Mouse (Mus musculus): ENCODE results near the gene Fam187b.
A peak's percentile ranks its signal among the peaks of the same experiment; 100 is the strongest.
"Not testable (repeated sequence)": the region's sequence is repeated elsewhere in the genome, so short reads cannot be mapped to it uniquely, and the experiment has no call there.

The Fam187b gene

DNA sequence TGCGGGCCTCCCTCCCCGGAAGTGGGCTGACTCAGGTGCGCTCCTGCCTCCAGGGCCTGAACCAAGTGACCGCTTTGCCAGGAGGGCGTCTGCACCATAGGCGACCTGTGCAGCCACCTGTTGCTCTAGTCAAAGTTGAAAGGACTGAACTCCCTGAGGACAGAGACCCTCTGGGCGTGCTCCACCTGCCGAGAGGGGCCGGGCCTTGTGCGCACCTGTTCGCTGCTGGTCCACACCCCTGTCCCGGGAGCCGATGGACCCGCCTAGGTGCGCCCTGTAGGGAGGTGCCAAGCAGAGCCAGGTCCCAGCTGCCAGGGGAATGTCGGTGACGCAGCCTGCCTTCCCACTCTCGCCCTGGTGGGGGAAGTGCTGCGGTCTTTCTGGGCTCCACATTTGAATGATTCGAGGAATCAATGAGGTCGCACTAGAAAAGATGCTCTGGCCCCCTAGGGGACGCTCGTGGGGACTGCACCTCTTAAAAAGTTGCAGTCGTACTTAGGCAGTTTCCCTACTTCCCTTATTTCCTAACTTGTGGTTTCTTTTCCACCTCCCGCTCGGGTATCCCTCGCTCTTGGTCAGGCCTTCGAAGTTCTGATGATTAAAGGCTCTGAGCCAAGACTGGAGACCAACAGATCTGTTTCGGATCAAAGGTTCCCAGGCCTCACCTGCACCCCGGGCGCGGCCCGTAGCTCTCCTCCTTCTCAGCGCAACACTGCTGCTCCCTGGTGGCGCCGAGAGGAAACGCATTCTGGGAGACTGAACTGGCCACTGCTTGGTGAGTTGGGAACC is at the start of gene Fam187b:
Gene Fam187b, plus strand, starts transcription at position 290 of the 789 bp plus-strand sequence.
- DNase-seq (ENCODE audit: low spot score), result peak; percentile 80

DNA sequence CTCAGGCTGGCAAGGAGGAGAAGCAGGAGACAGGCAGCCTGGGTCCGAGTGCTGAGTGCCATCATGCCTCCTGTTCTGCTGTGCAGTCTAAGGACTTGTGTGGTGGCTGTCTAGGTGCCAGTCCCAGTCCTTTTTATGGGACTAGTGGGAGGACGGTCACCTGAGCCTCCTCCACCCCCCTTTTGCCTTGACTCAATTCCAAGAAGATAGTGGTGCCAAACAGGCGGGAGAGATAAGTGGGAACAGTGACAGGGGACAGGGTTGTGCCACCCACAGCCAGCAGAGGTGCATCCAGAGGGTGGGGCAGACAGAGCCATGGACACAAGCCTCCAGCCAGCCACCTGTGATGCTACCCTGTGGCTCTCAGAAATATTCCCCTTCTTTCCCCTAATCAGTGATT is 49.5 kb upstream of the Fam187b start:
- DNase-seq (ENCODE audit: low spot score), result no peak

DNA sequence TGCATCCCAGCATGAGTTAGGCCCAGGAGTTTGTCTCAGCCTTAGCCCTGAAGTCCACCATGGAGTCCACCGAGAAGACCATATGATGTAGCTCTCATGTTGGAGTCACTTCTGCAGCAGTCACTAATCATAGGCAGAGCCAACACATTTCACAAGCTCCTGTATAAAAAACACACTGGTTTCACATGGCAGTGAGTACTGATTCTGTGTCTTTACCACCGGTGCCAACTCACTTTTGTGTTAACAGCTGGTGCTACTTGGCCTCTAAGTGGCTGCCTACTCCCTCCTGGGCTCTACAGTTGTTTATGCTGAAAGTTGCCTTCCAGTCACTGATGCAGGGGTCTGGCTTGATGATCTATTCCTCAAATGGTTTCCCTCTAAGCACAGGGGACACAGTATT is 49.0 kb upstream of the Fam187b start, which contains the start of gene Hamp2:
Gene Hamp2, minus strand, starts transcription at position 101 of the 400 bp plus-strand sequence.
- not testable (repeated sequence) for DNase-seq (ENCODE audit: low spot score)

DNA sequence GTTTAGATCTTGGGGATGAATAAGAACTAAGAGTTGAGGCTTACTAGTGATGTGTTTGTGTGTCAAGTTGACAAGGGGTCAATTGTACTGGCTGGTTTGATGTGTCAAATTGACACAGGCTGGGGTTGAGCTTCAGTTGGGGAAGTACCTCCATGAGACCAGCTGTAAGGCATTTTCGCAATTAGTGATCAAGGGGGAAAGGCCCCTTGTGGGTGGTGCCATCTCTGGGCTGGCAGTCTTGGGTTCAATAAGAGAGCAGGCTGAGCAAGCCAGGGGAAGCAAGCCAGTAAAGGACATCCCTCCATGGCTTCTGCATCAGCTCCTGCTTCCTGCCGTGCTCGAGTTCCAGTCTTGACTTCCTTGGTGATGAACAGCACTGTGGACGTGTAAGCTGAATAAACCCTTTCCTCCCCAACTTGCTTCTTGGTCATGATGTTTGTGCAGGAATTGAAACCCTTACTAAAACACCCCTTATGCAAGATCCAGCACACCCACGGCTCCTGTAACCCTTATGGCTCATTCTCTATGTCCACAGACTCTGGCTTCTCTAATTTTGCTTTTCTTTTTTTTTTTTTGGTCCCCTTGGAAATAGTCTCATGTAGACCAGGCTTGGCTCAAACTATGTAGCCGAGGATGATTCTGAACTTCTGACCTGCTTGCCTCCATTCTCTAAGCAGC is 38.0 kb upstream of the Fam187b start:
- DNase-seq (ENCODE audit: low spot score), result not testable (repeated sequence)

DNA sequence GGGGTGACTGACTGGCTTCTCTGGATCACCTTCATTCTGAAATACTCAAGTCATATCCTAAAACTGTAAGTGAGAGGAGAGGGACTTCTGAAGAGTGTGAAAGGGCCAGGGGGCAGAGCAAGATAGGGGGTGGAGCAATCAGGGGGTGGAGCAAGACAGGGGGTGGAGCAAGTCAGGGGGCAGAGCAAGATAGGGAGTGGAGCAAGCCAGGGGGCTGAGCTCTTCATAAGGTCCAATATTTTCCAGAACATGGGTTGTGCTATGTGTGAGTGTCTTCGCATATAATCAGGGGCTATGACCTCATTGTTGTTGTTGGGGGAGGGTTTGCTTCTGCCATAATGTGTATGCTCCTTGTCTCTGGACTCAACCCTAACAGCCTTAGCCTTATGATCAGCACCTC is 33.5 kb upstream of the Fam187b start:
- not testable (repeated sequence) for DNase-seq (ENCODE audit: low spot score)

DNA sequence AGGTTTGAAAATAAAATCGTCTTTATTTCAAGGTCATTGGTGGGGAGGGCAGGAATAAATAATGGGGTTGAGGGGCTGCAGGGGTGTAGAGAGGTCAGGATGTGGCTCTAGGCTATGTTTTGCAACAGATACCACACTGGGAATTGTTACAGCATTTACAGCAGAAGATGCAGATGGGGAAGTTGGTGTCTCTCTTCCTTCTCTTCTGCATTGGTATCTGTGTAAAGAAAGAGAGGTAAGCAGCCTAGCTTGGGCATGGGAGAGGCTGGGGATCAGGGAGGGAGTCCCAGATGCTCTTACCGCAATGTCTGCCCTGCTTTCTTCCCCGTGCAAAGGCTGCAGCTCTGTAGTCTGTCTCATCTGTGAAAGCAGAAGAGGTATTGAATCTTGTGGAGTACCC is 31.2 kb upstream of the Fam187b start:
- DNase-seq (ENCODE audit: low spot score), result not testable (repeated sequence)

DNA sequence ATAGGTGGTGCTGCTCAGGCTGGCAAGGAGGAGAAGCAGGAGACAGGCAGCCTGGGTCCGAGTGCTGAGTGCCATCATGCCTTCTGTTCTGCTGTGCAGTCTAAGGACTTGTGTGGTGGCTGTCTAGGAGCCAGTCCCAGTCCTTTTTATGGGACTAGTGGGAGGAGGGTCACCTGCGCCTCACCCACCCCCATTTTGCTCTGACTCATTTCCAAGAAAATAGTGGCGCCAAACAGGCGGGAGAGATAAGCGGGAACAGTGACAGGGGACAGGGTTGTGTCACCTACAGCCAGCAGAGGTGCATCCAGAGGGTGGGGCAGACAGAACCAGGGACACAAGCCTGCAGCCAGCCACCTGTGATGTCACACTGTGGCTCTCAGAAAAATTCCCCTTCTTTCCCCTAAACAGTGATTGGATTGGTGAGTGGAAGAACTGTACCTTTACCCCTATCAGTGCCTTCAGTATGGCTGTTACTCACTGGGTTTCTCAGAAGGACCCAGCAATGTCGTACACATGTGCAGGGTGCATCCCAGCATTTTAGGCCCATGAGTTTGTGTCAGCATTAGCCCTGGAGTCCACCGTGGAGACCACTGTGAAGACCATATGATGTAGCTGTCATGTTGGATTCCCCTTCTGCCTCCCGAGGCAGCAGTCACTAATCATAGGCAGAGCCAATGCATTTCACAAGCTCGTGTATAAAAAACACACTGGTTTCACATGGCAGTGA is 29.5 kb upstream of the Fam187b start, which contains the start of gene Hamp:
Gene Hamp, minus strand, starts transcription at position 124 of the 727 bp plus-strand sequence.
- DNase-seq (ENCODE audit: low spot score), result no peak

DNA sequence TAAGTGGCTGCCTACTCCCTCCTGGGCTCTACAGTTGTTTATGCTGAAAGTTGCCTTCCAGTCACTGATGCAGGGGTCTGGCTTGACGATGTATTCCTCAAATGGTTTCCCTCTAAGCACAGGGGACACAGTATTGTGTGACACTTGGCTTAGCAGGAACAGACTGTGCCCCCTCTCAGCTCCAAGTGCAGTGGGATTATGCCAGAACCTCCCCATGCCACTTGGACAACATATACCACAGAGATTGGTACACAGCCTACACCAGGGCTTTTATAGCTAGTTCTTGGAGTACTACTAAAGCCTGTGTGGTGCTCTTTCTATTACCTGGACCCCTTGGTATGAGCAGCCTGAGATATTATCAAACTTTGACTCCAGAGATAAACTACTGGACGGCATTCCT is 28.9 kb upstream of the Fam187b start:
- DNase-seq (ENCODE audit: low spot score), result not testable (repeated sequence)

DNA sequence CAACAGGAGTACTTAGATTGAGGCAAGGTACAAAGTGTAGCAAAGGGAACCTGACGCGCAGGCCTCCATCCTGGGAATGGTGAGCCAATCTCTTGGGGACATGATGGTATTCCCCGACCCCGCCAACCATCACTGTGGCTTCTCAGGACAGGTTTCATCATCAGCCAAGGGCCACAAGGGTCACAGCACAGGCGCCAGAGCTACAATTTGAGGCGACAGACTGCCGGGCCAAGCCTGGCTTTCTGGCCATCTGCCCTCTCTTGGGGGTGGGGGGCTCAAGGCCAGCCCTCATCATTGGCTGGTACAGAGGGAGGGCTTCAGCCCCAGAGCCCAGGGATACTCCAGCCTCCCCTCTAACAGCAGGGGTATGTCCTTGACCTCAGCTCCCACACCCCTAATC is 28.1 kb upstream of the Fam187b start:
- DNase-seq (ENCODE audit: low spot score), result not testable (repeated sequence)

DNA sequence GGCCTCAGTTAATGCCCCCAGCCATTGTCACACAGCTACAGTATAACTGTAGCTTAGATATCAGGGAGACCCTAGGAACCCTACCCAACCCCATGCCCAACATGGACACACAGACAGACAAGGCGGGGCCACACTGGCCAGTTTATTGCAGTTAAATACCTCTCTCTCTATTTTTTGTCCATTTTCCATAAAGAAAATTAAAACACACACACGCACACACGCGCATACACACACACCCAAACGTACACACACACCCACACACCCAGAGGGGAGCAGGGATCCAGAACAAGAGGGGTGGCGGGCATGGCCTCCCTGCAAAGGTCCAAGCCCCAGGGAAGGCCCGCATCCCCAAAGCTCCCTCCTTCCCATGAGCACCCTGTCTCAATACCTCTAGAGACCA is 27.7 kb upstream of the Fam187b start:
- no peak for DNase-seq (ENCODE audit: low spot score)

DNA sequence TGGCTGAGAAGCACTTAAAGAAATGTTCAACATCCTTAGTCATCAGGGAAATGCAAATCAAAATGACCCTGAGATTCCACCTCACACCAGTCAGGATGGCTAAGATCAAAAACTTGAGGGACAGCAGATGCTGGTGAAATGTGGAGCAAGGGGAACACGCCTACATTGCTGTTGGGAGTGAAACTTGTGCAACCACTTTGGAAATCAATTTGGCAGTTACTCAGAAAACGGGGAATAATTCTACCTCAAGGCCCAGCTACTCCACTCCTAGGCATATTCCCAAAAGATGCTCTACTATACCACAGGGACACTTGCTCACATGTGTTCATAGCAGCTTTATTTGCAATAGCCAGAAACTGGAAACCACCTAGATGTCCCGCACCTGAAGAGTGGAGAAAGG is 23.7 kb upstream of the Fam187b start:
- DNase-seq (ENCODE audit: low spot score), result not testable (repeated sequence)

DNA sequence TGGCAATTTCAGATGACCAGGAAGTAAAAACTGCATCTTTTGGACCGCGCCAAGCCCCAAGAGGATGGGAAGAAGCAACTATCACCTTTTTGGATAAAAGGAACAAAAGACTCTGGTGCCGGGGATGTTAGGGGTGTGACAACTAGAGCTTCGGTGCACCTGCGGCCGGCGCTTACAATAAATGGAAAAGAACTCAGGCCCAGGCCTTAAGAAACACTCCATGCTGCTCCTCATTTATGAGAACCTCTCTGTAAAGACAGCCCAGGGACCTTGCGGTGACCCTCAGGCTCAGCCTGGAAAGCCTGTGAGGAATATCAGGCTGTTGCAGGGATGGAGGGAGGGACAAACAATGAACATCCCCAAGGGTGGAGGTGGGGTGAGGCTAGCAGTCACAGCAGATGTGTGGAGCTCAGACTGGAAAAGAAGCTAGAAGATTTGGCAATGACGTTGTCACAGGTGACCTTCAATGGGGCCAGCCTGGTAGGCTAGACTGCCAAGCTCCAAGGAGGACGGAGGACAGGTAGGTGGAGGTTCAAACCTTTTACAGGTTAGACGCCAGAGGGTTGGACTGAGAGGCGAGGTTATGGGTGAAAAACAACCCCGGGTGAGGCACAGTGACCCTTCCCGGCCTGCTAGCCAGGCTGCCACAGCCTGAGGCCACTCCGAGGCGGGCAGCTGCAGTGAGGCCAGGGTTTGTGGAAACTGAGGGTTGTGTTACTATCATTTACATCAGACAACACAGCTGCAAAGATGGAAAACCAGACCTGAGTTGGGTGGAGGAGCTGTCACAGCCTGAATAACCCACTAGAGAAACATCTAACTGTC is 20.9 kb upstream of the Fam187b start:
- no peak for DNase-seq (ENCODE audit: low spot score)

DNA sequence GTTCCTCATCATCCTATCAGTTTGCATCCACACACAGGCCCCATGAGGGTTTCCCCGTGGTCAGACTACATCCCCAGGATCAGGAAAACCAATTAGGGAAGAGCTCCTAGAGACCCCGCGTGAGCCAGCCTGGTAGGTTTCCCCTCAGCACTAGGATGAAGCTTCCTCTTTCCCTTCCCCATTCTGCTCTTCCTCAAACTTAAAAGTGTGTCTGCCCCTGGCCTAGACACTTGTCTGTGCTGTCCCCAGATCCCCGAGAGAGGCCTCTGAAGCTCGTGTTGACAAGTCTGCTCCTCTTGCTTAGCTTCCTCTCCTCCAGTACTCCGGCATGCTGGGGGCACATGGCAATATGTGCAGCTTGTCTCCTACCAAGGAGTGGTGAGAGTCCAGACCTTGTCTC is 20.1 kb upstream of the Fam187b start:
- DNase-seq (ENCODE audit: low spot score), result no peak

DNA sequence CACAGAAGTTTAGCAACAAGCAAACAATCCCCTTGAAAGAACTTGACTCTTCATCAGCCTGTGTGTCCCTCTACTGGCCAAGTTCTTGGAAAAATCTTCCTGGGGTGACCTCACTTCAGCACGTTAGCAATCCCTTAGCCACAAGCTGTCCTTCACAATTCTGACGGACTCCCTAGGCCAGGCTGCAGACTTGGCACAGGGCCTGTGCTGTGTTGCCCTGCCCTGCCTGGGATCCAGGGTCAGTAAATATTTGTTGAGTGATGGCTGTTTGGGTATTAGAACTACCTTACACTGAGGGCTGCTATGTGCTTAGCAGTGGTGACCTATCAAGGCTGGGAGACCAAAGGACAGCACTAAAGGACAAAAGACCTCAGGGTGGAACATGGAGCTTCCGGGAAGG is 19.6 kb upstream of the Fam187b start:
- DNase-seq (ENCODE audit: low spot score), result no peak

DNA sequence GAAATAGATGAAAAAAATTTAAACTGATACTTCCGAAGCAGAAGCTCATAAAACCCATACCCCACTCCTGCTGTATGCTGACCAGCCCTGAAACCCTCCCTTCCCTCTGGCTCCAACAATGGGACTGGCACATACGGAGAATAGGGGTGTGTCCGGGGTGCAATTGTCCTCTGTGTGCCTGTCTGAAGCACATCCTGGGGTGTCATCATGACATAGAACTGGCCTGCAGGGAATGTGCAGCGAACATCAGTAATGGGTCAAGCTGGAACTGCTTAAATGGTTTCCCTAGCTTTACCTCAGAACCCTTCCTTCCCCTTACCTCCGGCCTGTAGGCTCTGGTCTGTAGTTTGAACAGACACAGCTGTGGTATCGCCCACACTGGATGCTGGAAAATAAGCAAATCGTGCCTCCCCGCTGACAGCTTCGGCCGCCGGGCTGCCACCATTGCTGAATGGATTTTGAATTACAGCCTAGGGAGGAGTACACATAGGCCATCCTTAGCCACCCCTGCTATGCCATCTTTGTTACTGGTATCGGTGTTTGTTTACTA is 18.5 kb upstream of the Fam187b start:
- no peak for DNase-seq (ENCODE audit: low spot score)

DNA sequence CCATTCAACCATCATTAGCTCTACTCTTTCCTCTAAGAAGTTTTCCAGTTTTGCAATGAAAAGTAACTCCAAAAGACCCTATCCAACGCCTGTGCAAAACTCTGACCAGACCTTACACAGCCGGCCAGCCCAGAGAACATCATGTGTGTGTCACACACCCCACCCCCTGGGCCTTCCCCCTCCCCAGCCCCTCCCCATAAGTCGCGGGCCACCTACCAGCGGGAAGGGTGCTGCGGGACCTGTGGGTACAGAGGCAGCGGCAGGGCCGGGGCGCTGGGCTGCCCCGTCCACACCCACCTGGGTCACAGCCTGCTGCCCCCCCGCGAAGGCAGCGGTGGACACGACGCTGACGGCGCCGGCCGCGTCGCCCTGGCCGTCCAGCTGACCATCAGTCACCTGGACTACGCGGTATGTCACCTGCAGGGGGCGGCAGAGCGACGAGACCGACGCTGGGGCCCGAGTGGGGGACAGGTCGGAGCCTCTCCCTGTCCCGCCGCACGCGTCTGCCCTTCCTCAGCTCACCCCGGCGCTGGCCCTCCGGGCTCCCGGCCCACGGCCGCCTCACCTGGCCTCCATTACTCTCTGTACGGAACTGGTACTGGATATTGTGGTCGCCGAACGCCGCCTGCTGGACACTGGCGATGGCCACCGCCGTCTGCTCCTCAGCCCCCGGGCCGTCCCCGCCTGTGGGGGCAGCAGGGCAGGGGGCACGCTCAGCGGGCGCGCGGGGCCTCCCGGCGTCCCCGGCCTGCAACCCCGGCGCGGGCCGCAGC is 17.8 kb upstream of the Fam187b start:
- peak; percentile 82 for DNase-seq (ENCODE audit: low spot score)

DNA sequence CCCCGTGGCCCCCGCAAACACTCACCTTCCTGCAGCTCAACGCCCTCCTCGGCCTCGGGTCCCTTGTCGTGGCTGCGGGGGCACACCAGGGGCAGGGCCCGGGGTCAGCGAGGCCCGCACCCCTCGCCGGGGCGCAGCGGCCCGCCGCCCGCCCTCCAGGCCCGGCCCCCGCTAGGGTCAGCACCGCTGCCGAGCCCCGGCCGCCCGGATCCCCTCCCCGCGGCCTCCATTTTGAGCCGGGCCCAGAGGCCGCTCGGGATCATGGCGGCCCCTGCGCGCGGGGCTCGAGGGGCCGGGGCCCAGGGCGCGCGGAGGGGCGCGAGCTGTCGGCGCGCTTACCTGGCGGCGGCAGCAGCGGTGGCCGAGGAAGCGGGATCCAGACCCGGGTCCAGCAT is 17.2 kb upstream of the Fam187b start:
- DNase-seq (ENCODE audit: low spot score), result no peak

DNA sequence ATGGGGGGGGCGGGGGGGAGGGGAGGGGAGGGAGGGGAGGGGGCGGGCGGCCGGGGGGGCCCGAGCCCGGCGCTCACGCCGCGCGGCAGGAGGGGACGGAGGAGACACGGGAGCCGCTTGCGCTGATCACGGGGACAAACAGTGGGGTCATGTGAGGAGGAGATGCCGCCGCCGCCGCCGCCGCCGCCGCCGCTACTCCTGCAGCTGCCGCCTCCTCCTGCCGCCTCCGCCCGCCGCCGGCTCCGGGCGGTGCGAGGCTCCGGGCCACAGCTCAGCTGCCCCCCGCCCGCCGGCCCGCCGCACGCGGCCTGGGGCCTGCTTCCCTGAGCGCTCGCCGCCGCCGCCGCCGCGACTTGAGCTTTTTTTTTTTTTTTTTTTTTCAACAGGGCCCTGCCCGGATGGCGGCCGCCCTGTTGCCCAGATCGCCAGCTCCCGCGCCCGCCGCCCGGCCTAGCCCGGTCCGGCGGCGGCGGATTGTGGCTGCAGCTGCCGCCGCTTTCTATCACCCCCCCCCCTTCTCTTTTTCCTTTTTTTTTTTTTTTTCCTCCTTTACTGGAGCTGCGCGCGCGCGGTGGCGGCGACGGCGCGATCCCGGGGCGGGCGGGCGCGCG is 16.7 kb upstream of the Fam187b start, which contains the start of gene Usf2:
Gene Usf2, minus strand, starts transcription at position 48 of the 611 bp plus-strand sequence.
- peak; percentile 56 for DNase-seq (ENCODE audit: low spot score)

DNA sequence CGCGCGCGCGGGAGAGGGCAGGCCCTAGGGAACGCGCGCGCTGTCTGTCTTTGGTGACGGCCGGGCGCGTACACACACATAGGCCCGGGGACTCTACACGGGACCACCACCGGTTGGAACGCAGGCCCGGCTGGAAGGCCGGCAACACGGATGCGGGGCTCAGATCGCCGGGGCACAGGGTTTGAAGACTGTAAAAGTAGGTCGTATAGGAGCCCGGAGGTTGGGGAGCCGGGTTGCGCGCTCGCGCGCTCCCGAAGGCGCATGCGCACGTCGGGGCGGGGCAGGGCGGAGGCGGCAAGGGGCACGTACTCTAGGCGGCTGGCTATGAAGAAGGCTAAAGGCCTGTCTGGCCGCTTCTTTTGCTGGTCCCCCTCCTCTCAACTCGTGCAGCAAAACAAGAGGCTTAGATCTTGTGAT is 16.2 kb upstream of the Fam187b start:
- DNase-seq (ENCODE audit: low spot score), result peak; percentile 93
